Mouse (Mus musculus): ENCODE data around the gene Gcm1. TPM values are rescaled to one million over a fixed set of nuclear protein-coding genes. Genes with fewer than 3 reads are reported as not detected.

Gene Gcm1
- polyA plus RNA-seq, 1 experiment from 2014 or later, result not detected

DNA sequence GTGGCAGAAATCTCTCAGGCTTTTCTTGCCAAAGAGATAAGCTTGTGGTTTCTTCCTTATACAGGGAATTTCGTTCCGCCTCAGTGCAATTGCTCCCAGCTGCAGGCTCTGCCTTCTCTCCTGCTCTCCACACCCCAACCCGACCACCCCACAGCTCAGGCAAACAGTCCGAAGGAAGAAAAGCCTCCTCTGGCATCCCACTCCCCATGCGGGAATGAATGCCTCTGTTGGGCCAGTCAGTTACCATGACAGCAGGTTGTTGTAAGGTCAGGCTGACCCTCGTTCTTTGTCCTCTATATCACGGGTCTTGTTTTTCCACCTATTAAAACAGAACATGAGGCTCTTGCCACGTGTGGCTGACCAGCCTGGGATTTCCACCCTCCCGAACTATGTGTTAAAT lies 30.5 kb upstream of the Gcm1 start:
- Histone ChIP-seq H3K9me3 (ENCODE audit: control insufficient read depth, low read length) (no peaks in the 10 kb centered on the region), H3K4me3 (ENCODE audit: low read depth, low read length) (no peak overlapping the region), H3K36me3 (ENCODE audit: control insufficient read depth, insufficient read depth, low read length) (no peaks in the 10 kb centered on the region), H3K4me1 (replicated peaks; ENCODE audit: control insufficient read depth, insufficient read depth) (no peaks in the 10 kb centered on the region; the same call in none of the 2 replicates), H3K4me2 (replicated peaks; ENCODE audit: low read depth) (no peak overlapping the region), H3K9ac (ENCODE audit: low read length) (no peak overlapping the region), H3K27me3 (ENCODE audit: control insufficient read depth, insufficient read depth, low read length) (no peaks in the 10 kb centered on the region), H3K27ac (replicated peaks) (peak overlapping the region; percentile 76)
- no peak for TF ChIP-seq EP300 (optimal IDR thresholded peaks at IDR 0.05)
- no peak for TF ChIP-seq CTCF (IDR thresholded peaks at IDR 0.05; ENCODE audit: low read depth)
- no peak for ATAC-seq (ENCODE audit: low FRiP score, low TSS enrichment)
- peak; percentile 43 for DNase-seq (ENCODE audit: low spot score)
- 38% methylated on average over 9 of the region's 9 CpGs for WGBS

GRCm38 (mm10) chr9:78022187-78022945 lies 29.4 kb upstream of the Gcm1 start:
- Histone ChIP-seq H3K36me3 (ENCODE audit: control insufficient read depth, insufficient read depth, low read length) (no peaks in the 10 kb centered on the region), H3K27me3 (ENCODE audit: control insufficient read depth, insufficient read depth, low read length) (no peaks in the 10 kb centered on the region), H3K27ac (replicated peaks) (peak overlapping the region; percentile 76), H3K4me2 (replicated peaks; ENCODE audit: low read depth) (0 out of 2 replicates have a peak overlapping the region, but pooled peaks have one; percentile 20), H3K9me3 (ENCODE audit: control insufficient read depth, low read length) (no peaks in the 10 kb centered on the region), H3K4me3 (ENCODE audit: low read depth, low read length) (no peak overlapping the region), H3K9ac (ENCODE audit: low read length) (no peak overlapping the region), H3K4me1 (replicated peaks; ENCODE audit: control insufficient read depth, insufficient read depth) (no peaks in the 10 kb centered on the region; the same call in none of the 2 replicates)
- WGBS, result 38% methylated on average over 8 of the region's 8 CpGs
- no peak for TF ChIP-seq EP300 (optimal IDR thresholded peaks at IDR 0.05)
- TF ChIP-seq CTCF (IDR thresholded peaks at IDR 0.05; ENCODE audit: low read depth), result no peak
- DNase-seq (ENCODE audit: low spot score) (peak; percentile 77), ATAC-seq (ENCODE audit: low FRiP score, low TSS enrichment) (peak; percentile 96)

DNA sequence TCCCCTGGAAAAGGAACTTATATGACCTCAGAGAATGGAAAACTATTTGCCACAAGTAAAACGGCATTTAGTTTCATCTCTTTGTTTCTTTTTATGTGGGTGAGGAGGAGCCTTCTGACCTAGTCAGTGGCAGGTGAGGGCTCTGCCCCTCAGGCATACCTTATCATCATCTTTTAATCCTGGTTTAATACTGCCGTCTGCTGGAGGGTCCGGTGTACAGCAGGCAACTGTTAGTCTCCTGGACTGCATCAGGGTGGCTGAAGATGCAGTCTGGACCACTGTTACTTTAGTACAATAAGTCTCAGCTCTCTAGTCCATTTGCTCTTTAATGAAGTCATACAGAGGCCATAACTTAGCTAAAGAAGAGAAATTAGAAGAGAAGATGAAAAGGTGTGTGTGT lies 26.9 kb upstream of the Gcm1 start:
- H3K4me1 ChIP-seq (replicated peaks; ENCODE audit: control insufficient read depth, insufficient read depth), result no peaks in the 10 kb centered on the region; the same call in none of the 2 replicates
- no peaks in the 10 kb centered on the region for H3K9me3 ChIP-seq (ENCODE audit: control insufficient read depth, low read length)
- H3K4me2 ChIP-seq (replicated peaks; ENCODE audit: low read depth), result no peak overlapping the region
- H3K36me3 ChIP-seq (ENCODE audit: control insufficient read depth, insufficient read depth, low read length), result no peaks in the 10 kb centered on the region
- H3K27ac ChIP-seq (replicated peaks), result no peak overlapping the region
- no peak overlapping the region for H3K4me3 ChIP-seq (ENCODE audit: low read depth, low read length)
- no peaks in the 10 kb centered on the region for H3K27me3 ChIP-seq (ENCODE audit: control insufficient read depth, insufficient read depth, low read length)
- ATAC-seq (ENCODE audit: low FRiP score, low TSS enrichment), result no peak
- TF ChIP-seq CTCF (IDR thresholded peaks at IDR 0.05; ENCODE audit: low read depth) (peak; percentile 94), EP300 (optimal IDR thresholded peaks at IDR 0.05) (no peak)
- H3K9ac ChIP-seq (ENCODE audit: low read length), result no peak overlapping the region
- 13% methylated on average over 3 of the region's 3 CpGs for WGBS
- DNase-seq (ENCODE audit: low spot score), result peak; percentile 75

DNA sequence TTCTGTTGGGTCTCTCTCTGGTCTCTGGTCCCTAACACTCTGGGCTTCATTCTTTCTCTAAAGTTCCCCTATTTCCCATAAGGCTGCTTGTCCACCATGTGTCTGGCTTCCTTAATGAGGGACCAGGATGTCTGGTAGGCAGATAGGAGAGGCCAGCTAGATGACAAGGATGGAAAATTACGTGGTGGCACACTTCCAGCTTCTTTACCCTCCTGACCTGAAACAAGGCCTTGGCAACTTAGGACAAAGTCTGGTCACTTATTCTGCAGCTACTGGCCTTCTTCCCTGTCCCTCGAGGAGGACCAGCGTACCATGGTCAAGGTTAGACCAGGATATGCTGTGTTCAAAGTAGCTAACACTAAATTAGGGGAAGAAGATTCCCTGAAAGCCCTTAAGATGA lies 24.6 kb upstream of the Gcm1 start:
- H3K4me2 ChIP-seq (replicated peaks; ENCODE audit: low read depth), result no peak overlapping the region
- 70% methylated on average over 3 of the region's 3 CpGs for WGBS
- H3K27me3 ChIP-seq (ENCODE audit: control insufficient read depth, insufficient read depth, low read length), result no peaks in the 10 kb centered on the region
- no peaks in the 10 kb centered on the region for H3K4me1 ChIP-seq (replicated peaks; ENCODE audit: control insufficient read depth, insufficient read depth)
- ATAC-seq (ENCODE audit: low FRiP score, low TSS enrichment) (no peak), DNase-seq (ENCODE audit: low spot score) (no peak)
- no peak overlapping the region for H3K27ac ChIP-seq (replicated peaks)
- no peaks in the 10 kb centered on the region for H3K9me3 ChIP-seq (ENCODE audit: control insufficient read depth, low read length)
- no peaks in the 10 kb centered on the region for H3K36me3 ChIP-seq (ENCODE audit: control insufficient read depth, insufficient read depth, low read length)
- no peak overlapping the region for H3K9ac ChIP-seq (ENCODE audit: low read length)
- no peak overlapping the region for H3K4me3 ChIP-seq (ENCODE audit: low read depth, low read length)
- TF ChIP-seq EP300 (optimal IDR thresholded peaks at IDR 0.05), result no peak
- no peak for TF ChIP-seq CTCF (IDR thresholded peaks at IDR 0.05; ENCODE audit: low read depth)

DNA sequence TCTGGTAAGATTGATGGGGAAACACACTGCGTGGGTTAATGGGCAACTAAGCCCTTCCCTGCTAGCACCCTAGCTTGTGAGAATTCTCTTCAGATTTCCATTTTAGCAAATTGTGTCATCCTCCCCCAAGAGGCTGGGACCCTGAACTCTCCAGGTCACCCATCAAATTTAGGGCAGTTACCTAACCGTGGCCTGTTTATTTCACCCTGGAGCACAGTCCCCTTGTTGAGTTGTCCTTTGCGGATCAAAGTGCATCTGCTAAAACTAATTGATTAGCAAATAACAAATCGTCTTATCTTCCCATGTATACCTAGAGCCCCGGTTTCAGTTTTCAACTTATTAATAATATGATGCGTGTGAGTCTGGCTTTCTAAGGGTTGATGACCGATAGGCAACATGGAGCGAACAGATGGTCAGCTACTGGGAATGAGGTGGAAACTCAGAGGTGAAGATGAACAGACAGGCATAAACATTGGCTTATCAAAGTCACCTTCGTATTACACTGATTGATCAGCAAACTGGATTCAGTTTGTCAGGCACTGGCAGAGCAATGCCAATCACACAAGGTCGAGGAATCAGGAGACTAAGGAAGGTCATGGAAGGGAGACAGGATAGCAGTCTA lies 20.8 kb upstream of the Gcm1 start:
- Histone ChIP-seq H3K4me1 (replicated peaks; ENCODE audit: control insufficient read depth, insufficient read depth) (no peaks in the 10 kb centered on the region), H3K27ac (replicated peaks) (no peak overlapping the region), H3K9me3 (ENCODE audit: control insufficient read depth, low read length) (no peaks in the 10 kb centered on the region), H3K4me2 (replicated peaks; ENCODE audit: low read depth) (no peak overlapping the region), H3K4me3 (ENCODE audit: low read depth, low read length) (no peak overlapping the region), H3K9ac (ENCODE audit: low read length) (no peak overlapping the region), H3K36me3 (ENCODE audit: control insufficient read depth, insufficient read depth, low read length) (no peaks in the 10 kb centered on the region), H3K27me3 (ENCODE audit: control insufficient read depth, insufficient read depth, low read length) (no peaks in the 10 kb centered on the region)
- 77% methylated on average over 10 of the region's 10 CpGs for WGBS
- DNase-seq (ENCODE audit: low spot score) (no peak), ATAC-seq (ENCODE audit: low FRiP score, low TSS enrichment) (no peak)
- TF ChIP-seq EP300 (optimal IDR thresholded peaks at IDR 0.05), result no peak

GRCm38 (mm10) chr9:78032930-78033329 lies 18.8 kb upstream of the Gcm1 start:
- no peak for TF ChIP-seq CTCF (IDR thresholded peaks at IDR 0.05; ENCODE audit: low read depth)
- no peak overlapping the region for H3K4me2 ChIP-seq (replicated peaks; ENCODE audit: low read depth)
- 59% methylated on average over 4 of the region's 4 CpGs for WGBS
- H3K36me3 ChIP-seq (ENCODE audit: control insufficient read depth, insufficient read depth, low read length), result no peaks in the 10 kb centered on the region
- DNase-seq (ENCODE audit: low spot score) (no peak), ATAC-seq (ENCODE audit: low FRiP score, low TSS enrichment) (no peak)
- no peaks in the 10 kb centered on the region for H3K9me3 ChIP-seq (ENCODE audit: control insufficient read depth, low read length)
- H3K9ac ChIP-seq (ENCODE audit: low read length), result no peak overlapping the region
- no peaks in the 10 kb centered on the region for H3K4me1 ChIP-seq (replicated peaks; ENCODE audit: control insufficient read depth, insufficient read depth)
- H3K27ac ChIP-seq (replicated peaks), result no peak overlapping the region
- no peaks in the 10 kb centered on the region for H3K27me3 ChIP-seq (ENCODE audit: control insufficient read depth, insufficient read depth, low read length)
- H3K4me3 ChIP-seq (ENCODE audit: low read depth, low read length), result no peak overlapping the region

All from stomach, postnatal 0 days (tissue).